Mouse (Mus musculus) spleen, adult 2 months (tissue): ENCODE results near the gene Ifna5. TPM values are rescaled to one million over a fixed set of nuclear protein-coding genes. Genes with fewer than 3 reads are reported as not detected.

Experiments used
- DNase-seq, 2 experiments: peaks; one replicate each; pipeline versions ENCODE4 v3.0.0 to v3.0.0-alpha.2; 2012 to 2021; ENCODE audit warnings: low spot score in 2 of 2, low read depth in 1 of 2
- H3K27ac ChIP-seq: fragments of 200-500 bp; 2 replicates; pipeline ENCODE4 v1.5.1; 2012; ENCODE audit warnings: low read length, inconsistent platforms; ENCODE audit not compliant: insufficient read depth
- H3K27me3 ChIP-seq: fragments of 200-500 bp; 2 replicates; pipeline ENCODE4 v1.6.1; 2012; ENCODE audit warnings: mild to moderate bottlenecking, moderate library complexity, low read length, inconsistent platforms; ENCODE audit not compliant: control insufficient read depth, insufficient read depth
- H3K36me3 ChIP-seq: fragments of 200-500 bp; 2 replicates; pipeline ENCODE4 v1.6.1; 2012; ENCODE audit warnings: mild to moderate bottlenecking, low read length, inconsistent platforms; ENCODE audit not compliant: control insufficient read depth, insufficient read depth
- H3K4me1 ChIP-seq: fragments of 200-500 bp; 2 replicates; pipeline ENCODE4 v1.6.1; 2011; ENCODE audit warnings: inconsistent platforms; ENCODE audit not compliant: control insufficient read depth, insufficient read depth, insufficient read length
- H3K4me3 ChIP-seq: fragments of 200-500 bp; 2 replicates; pipeline ENCODE4 v1.5.1; 2011; ENCODE audit warnings: mild to moderate bottlenecking, inconsistent platforms; ENCODE audit not compliant: insufficient read depth, insufficient read length; ENCODE audit errors: extremely low read depth
- CTCF ChIP-seq: fragments of 200-500 bp; IDR thresholded peaks from 2 replicates; pipeline ENCODE4 v1.5.1; 2011; ENCODE audit warnings: mild to moderate bottlenecking, inconsistent platforms; ENCODE audit not compliant: insufficient read depth, insufficient read length, insufficient replicate concordance; ENCODE audit errors: extremely low read depth
- POLR2A ChIP-seq: fragments of 200-500 bp; IDR thresholded peaks from 2 replicates; pipeline ENCODE4 v1.6.1; 2011; ENCODE audit warnings: low read depth, low read length, inconsistent platforms
- WGBS: fragments of 180-500 bp; shearing (Covaris S2); methylation state at CpG from one replicate; pipeline ENCODE4 v1.1.7; 2018; 5-methylcytosine and 5-hydroxymethylcytosine counted together
- polyA plus RNA-seq: library from polyadenylated mRNA; depleted of rRNA; stranded (reverse); fragments of >200 nt; gene quantifications from 2 replicates; pipeline ENCODE4 v1.2.3, GENCODE M21; 2012

Gene Ifna5
- polyA plus RNA-seq, 1 experiment = not detected

- Histone ChIP-seq H3K4me3 (no peak within 1 kb of the TSS), H3K4me1 (no peaks in the 10 kb centered on the region; the same call in 1 of the 2 replicates), H3K27me3 (no peaks in the 10 kb centered on the region), H3K27ac (no peak within 1 kb of the TSS), H3K36me3 (no peaks in the 10 kb centered on the region)
- 78% methylated on average over 2 of the region's 2 CpGs for WGBS
- no peak for DNase-seq
- TF ChIP-seq POLR2A (no peak), CTCF (no peak)
Measured at GRCm38 (mm10) chr4:88841438-88841911, 6.2 kb downstream of the Ifna5 start, which contains the start of gene Ifna4. Gene Ifna4, plus strand, starts transcription at chr4:88841861.

DNA sequence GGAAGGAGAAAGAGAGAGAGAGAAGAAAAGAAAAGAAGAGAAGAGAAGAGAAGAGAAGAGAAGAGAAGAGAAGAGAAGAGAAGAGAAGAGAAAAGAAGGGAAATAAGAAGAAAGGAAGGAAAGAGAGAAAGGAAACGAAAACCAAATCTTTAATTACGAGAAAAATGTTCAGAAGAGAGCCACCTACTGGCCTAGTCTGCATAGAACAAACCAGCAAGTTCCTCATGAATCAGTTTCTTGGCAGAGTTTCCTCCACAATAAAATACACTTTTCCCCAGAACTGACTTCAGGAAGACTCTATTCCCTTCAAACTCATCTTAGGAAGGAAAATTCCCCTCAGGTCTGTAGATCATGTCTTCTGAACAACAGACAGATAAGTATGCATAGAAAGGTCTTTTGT, 10.0 kb downstream of the Ifna5 start:
- Histone ChIP-seq H3K4me3 (no peak overlapping the region), H3K4me1 (no peaks in the 10 kb centered on the region; the same call in 1 of the 2 replicates), H3K27ac (no peak overlapping the region), H3K27me3 (no peaks in the 10 kb centered on the region), H3K36me3 (no peaks in the 10 kb centered on the region)
- TF ChIP-seq CTCF (no peak), POLR2A (no peak)
- WGBS = 28% methylated on average over 2 of the region's 2 CpGs
- no peak for DNase-seq

- no peak for DNase-seq
- Histone ChIP-seq H3K4me1 (no peaks in the 10 kb centered on the region), H3K27ac (no peak within 1 kb of the TSS), H3K36me3 (no peaks in the 10 kb centered on the region), H3K4me3 (no peak within 1 kb of the TSS), H3K27me3 (no peaks in the 10 kb centered on the region)
- TF ChIP-seq POLR2A (no peak), CTCF (no peak)
- 18% methylated on average over 1 of the region's 1 CpGs for WGBS
Measured at GRCm38 (mm10) chr4:88849698-88850097, 14.4 kb downstream of the Ifna5 start, which contains the start of gene Ifna1. Gene Ifna1, plus strand, starts transcription at chr4:88850087.

DNA sequence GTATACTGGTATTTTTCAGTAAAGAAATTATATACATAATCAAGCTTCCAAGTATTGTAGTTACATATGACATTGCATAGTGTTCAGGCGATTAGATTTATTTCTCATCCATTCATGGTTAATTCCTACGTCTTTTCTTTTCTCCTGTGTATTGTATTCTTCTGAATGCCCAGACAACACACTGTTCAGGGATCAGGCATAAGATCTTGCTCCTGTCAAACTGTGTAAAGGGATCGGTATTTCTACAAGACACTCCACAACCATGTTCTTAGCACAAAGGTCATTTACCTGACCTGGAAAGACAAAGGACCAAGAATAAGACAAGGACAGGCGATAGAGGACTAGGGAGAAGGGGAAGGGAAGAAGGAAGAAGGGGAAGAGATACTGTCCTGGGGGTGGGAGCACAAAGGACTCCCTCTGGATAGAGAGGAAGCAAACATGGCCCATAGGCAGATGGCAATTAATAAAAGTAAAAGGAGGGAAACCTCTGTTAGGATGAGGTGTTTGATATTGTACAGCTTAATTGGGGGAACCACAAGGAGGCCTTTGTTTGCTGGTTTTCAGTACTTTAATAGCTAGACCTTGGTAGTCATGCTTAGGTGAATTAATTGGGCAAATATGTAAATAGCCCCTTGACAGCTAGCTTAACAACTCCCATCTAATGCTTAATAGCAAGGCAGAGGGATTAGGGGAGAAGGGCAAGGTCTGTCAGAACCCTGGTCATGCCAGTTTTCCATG, 15.9 kb downstream of the Ifna5 start:
- no peak for TF ChIP-seq POLR2A
- TF ChIP-seq CTCF = no peak
- H3K27ac ChIP-seq = no peak overlapping the region
- H3K4me1 ChIP-seq = no peaks in the 10 kb centered on the region
- no peaks in the 10 kb centered on the region for H3K36me3 ChIP-seq
- no peaks in the 10 kb centered on the region for H3K27me3 ChIP-seq
- DNase-seq = no peak
- H3K4me3 ChIP-seq = no peak overlapping the region
- WGBS = 85% methylated on average over 4 of the region's 4 CpGs

DNA sequence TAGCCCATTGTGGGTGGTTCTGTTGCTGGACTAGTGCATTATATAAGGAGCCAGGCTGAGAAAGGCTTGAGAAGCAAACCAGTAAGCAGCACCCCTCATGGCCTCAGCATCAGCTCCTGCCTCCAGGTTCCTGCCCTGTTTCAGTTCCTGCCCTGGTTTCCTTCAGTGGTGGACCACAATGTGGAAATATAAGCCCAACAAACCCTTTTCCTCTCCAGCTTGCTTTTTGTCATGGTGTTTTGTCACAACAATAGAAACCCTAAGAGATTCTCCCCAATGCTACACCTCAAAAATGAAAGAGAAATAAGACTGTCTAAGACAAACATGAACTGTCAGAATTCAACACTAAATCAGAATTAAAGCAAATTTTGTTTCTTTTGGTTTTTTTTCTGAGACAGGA, 23.9 kb downstream of the Ifna5 start:
- no peak for DNase-seq
- H3K27ac ChIP-seq = no peak overlapping the region

DNA sequence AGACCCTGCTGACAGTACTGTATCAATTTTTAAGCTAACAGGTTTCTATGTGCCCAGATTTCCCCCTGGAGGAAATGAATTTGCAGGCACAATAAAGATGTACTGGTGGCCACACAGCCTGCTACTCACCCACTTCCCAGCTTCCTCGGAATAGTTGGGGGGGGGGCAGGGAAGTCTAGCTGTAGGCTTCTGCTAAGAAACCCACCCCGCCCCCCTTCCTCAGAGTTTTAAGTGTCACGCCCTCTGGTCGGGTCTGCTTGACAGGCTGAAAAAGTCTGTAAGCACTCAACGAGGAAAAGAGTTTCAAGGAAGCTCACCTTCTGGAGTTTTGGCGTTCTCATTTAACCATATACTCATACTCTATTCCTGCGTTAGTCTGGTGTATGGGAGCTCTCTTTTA, 28.0 kb downstream of the Ifna5 start:
- WGBS = 42% methylated on average over 7 of the region's 7 CpGs

More for the DNA sequence above, 23.9 kb downstream of the Ifna5 start:
- Histone ChIP-seq H3K27me3 (no peaks in the 10 kb centered on the region), H3K4me1 (no peaks in the 10 kb centered on the region), H3K4me3 (no peak overlapping the region), H3K36me3 (no peaks in the 10 kb centered on the region)
- no peak for TF ChIP-seq POLR2A
- no peak for TF ChIP-seq CTCF

DNA sequence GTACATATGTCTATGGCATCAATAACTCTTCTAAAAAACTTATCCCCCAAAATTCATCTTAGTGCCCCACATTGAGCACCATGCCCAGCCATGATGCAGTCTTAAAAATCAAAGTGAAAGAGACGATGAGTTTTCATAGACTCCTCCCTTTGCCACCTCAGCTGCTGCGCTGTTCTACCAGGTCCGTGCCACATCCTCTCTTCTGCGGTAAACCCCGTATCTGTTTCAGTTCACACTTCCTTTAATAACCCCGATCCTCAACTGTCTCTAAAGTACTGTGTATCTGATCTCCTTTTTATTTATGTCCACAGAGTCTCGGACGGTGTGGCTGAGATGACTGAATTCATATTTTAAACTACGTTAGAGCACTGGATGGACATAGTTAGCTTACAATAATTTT, 29.3 kb downstream of the Ifna5 start:
- peak overlapping the region; percentile 74 for H3K27ac ChIP-seq
- peak; percentile 68 to 82 for DNase-seq
- peak overlapping the region; percentile 56 for H3K4me3 ChIP-seq
- no peaks in the 10 kb centered on the region for H3K36me3 ChIP-seq
- H3K4me1 ChIP-seq = peaks cover 9% of the 10 kb centered on the region; the same call in 1 of the 2 replicates
- H3K27me3 ChIP-seq = no peaks in the 10 kb centered on the region
- WGBS = 7% methylated on average over 9 of the region's 9 CpGs
- TF ChIP-seq CTCF = no peak
- TF ChIP-seq POLR2A = no peak

More for the DNA sequence above, 28.0 kb downstream of the Ifna5 start:
- H3K27me3 ChIP-seq = no peaks in the 10 kb centered on the region
- no peak overlapping the region for H3K27ac ChIP-seq
- no peak for TF ChIP-seq POLR2A
- no peak for TF ChIP-seq CTCF
- no peak for DNase-seq
- H3K36me3 ChIP-seq = no peaks in the 10 kb centered on the region
- no peak overlapping the region for H3K4me3 ChIP-seq
- H3K4me1 ChIP-seq = peaks cover 9% of the 10 kb centered on the region; the same call in 1 of the 2 replicates
